Mouse (Mus musculus) adrenal gland, adult (tissue): ENCODE measurements around the gene Defa2.
"Not testable (repeated sequence)": the region's sequence is repeated elsewhere in the genome, so short reads cannot be mapped to it uniquely, and the experiment has no call there.

Experiments
- DNase-seq, 2 experiments: peaks; one replicate each; pipeline ENCODE4 v3.0.0; 2022 to 2023; ENCODE audit warnings: low spot score in 1 of 2; ENCODE audit not compliant: inconsistent age in 2 of 2

The Defa2 gene

DNA sequence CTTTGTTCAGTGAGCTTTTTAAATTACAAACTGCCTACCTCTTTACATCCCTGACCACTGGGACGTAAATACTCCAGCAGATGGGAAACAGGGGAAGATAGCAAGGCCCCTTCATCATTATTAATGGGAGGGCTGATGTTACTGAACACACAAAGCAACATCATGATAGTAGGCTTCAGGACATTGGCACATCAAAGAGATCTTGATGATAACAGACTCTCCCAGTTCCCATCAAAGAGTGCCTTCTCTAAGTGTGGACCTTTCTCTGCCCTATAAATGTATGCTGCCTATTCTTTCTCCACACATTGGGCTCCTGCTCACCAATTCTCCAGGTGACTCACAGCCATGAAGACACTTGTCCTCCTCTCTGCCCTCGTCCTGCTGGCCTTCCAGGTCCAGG lies at the start of gene Defa2:
TSS of gene Defa2 (plus strand) at position 301 of the 400 bp plus-strand sequence.
- DNase-seq, result not testable (repeated sequence)

- not testable (repeated sequence) for DNase-seq
Observed at GRCm38 (mm10) chr8:21391511-21391910, 13.2 kb downstream of the Defa2 start, which contains the start of gene Defa33. Gene Defa33 (plus strand): TSS chr8:21391811.

DNA sequence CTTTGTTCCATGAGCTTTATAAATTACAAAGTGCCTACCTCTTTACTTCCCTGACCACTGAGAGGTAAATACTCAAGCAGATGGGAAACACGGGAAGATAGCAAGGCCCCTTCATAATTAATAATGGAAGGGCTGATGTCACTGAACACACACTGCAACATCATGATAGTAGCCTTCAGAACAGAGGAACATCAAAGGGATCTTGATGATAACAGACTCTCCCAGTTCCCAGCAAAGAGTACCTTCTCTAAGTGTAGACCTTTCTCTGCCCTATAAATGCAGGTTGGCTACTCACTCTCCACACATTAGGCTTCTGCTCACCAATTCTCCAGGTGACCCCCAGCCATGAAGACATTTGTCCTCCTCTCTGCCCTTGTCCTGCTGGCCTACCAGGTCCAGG lies 48.8 kb downstream of the Defa2 start, which contains the start of gene Defa36:
TSS of gene Defa36 (plus strand) at position 301 of the 400 bp plus-strand sequence.
- not testable (repeated sequence) for DNase-seq
